Mouse (Mus musculus) heart, embryonic 12.5 days (tissue): Measurements from ENCODE around the gene Tdgf1. TPM values are rescaled to one million over a fixed set of nuclear protein-coding genes. Genes with fewer than 3 reads are reported as not detected.

Experiments
- ATAC-seq: fragments of 200-750 bp; cut with Nextera tagmentation; 2 replicates; pipeline ENCODE4 v1.8.0; 2017; ENCODE audit warnings: moderate TSS enrichment, moderate library complexity; ENCODE audit not compliant: insufficient number of reproducible peaks, low FRiP score
- H3K27ac ChIP-seq: fragments of 300-500 bp; sonication (generic); 2 replicates; pipeline ENCODE4 v1.5.1; 2016; ENCODE audit warnings: mild to moderate bottlenecking, moderate library complexity; ENCODE audit not compliant: poor library complexity, severe bottlenecking
- H3K27me3 ChIP-seq: fragments of 300-500 bp; sonication (generic); replicated peaks from 2 replicates; pipeline ENCODE4 v1.6.1; 2016; ENCODE audit warnings: mild to moderate bottlenecking, moderate library complexity
- H3K36me3 ChIP-seq: fragments of 300-500 bp; sonication (generic); 2 replicates; pipeline ENCODE4 v1.6.1; 2016; ENCODE audit warnings: mild to moderate bottlenecking, moderate library complexity
- H3K4me1 ChIP-seq: fragments of 300-500 bp; sonication (generic); replicated peaks from 2 replicates; pipeline ENCODE4 v1.6.1; 2016; ENCODE audit warnings: mild to moderate bottlenecking
- H3K4me2 ChIP-seq: fragments of 300-500 bp; sonication (generic); 2 replicates; pipeline ENCODE4 v1.6.1; 2016; ENCODE audit warnings: mild to moderate bottlenecking, moderate library complexity
- H3K4me3 ChIP-seq: fragments of 300-500 bp; sonication (generic); 2 replicates; pipeline ENCODE4 v1.5.1; 2016; ENCODE audit warnings: mild to moderate bottlenecking
- H3K9ac ChIP-seq: fragments of 300-500 bp; sonication (generic); 2 replicates; pipeline ENCODE4 v1.6.1; 2016; ENCODE audit warnings: mild to moderate bottlenecking, moderate library complexity
- H3K9me3 ChIP-seq: fragments of 300-500 bp; sonication (generic); replicated peaks from 2 replicates; pipeline ENCODE4 v1.6.1; 2016; ENCODE audit warnings: mild to moderate bottlenecking, moderate library complexity
- WGBS: fragments of 180-500 bp; shearing (Covaris S2); methylation state at CpG from one replicate; pipeline ENCODE4 v1.1.7; 2016; 5-methylcytosine and 5-hydroxymethylcytosine counted together
- polyA plus RNA-seq: library from polyadenylated mRNA; unstranded; fragments of >200 nt; fragmentation: Nextera tagmentation; extraction: Ambion mirVana; gene quantifications from 2 replicates; pipeline ENCODE4 v1.2.1, GENCODE M21; 2016

Tdgf1 gene
- polyA plus RNA-seq, 1 experiment from 2014 or later: not detected

DNA sequence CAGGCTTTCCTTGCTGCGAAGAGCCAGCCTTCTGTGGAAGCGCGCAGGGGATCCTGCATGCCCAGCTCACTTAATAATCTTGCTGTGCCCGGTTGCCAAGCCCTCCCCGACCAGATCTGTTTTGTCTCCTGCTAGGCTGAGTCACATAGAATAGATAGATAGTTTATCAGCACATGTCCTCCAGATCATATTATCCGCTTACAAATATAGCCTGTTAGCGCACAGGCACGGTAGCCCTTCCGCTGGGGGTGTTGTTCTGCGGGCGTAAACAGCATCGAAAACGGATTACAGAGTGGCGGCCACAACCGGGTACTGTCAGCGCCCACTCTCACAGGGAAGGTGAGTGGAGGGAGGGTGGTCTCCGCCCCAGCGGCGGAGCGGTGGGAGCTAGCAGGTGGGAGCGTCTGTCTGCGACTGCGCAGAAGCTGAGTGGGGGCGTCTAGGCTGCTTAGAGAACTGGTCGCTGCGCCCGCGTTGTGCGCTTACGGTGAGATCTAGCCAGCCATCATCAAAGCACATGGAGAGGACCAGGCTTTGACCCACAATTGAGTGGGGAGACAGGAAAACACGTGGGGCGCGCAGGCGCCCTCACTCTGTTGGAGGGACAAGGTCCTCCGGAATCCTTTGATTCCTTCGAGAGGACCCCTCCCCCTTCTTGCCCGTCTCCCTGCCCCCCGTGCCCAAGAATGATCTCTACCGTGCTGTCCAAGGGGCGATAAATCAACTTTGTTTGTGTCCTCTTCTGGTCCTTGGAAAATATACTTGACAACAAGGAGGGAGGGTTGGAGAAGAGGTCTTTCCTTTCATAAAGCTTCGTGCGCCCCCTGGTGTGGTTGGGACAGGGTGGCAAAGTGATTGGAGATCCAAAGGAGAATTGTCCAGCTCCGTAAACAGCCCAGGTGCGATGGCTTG lies 7.8 kb upstream of the Tdgf1 start:
- Histone ChIP-seq H3K4me3 (peak overlapping the region; percentile 61), H3K27me3 (no peaks in the 10 kb centered on the region; the same call in 1 of the 2 replicates), H3K36me3 (no peaks in the 10 kb centered on the region), H3K4me2 (peak overlapping the region; percentile 88), H3K4me1 (peaks cover 15% of the 10 kb centered on the region), H3K9me3 (no peaks in the 10 kb centered on the region), H3K27ac (peak overlapping the region; percentile 67), H3K9ac (peak overlapping the region; percentile 77)
- under 1% methylated on average over 44 of the region's 44 CpGs for WGBS
- peak; percentile 54; the same call in 1 of the 2 replicates for ATAC-seq

DNA sequence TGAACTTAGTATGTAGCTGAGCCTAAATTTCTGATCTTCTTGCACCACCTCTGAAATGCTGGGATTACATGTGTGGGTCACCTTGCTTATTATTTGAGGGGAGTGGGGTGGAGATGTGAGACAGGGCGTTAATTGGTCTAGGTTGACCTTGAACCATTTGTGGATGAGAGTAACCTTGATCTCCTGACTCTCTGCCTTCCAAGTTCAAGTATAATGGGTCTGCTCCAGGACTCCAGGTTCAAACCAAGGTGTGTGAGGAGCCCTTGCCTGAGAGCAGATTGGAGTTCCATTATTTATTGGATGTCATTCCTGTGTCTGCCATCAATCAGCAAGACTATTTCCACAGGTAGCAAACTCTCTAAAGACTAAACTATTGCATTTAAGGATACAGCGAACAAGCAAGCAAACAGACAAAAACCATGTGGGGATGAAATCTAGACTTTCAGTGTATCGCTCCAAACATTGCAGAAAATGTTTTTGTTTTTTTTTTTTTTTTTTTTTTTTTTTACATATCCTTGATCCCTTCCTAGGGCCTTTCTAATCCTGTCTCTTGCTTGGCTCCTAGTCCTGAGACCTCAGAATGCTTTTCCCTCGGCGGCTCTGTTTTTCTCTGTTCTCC lies 7.1 kb upstream of the Tdgf1 start:
- Histone ChIP-seq H3K9ac (no peak overlapping the region), H3K36me3 (no peaks in the 10 kb centered on the region), H3K27me3 (no peaks in the 10 kb centered on the region; the same call in 1 of the 2 replicates), H3K4me3 (peak overlapping the region; percentile 61), H3K4me1 (peaks cover 19% of the 10 kb centered on the region), H3K9me3 (no peaks in the 10 kb centered on the region), H3K4me2 (peak overlapping the region; percentile 88), H3K27ac (peak overlapping the region; percentile 67; the same call in 1 of the 2 replicates)
- WGBS: 33% methylated on average over 5 of the region's 5 CpGs
- no peak for ATAC-seq

DNA sequence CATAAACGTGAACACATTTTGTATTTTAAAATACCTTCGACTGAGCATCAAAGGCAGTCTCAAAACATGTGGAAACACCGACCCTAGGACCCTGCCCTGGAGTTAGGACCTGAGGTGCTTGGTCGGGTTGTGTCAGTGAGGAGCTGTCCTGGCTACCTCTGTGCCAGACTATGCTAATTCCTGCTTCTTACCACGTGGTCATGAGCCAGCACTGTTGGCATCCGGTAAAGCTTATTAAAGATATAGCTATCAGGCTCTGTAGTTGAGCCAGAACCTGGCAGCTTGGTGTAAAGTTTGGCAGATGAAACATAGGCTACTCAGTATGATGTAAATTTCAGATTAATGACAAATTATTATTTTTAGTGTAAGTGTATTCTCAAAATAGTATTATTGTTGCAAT lies 6.4 kb upstream of the Tdgf1 start:
- H3K4me1 ChIP-seq: peaks cover 23% of the 10 kb centered on the region
- H3K27ac ChIP-seq: no peak overlapping the region
- no peak overlapping the region for H3K4me2 ChIP-seq
- H3K27me3 ChIP-seq: peaks cover 1% of the 10 kb centered on the region; the same call in 1 of the 2 replicates
- H3K9me3 ChIP-seq: no peaks in the 10 kb centered on the region
- H3K9ac ChIP-seq: no peak overlapping the region
- 39% methylated on average over 6 of the region's 6 CpGs for WGBS
- H3K36me3 ChIP-seq: no peaks in the 10 kb centered on the region
- no peak for ATAC-seq
- no peak overlapping the region for H3K4me3 ChIP-seq

DNA sequence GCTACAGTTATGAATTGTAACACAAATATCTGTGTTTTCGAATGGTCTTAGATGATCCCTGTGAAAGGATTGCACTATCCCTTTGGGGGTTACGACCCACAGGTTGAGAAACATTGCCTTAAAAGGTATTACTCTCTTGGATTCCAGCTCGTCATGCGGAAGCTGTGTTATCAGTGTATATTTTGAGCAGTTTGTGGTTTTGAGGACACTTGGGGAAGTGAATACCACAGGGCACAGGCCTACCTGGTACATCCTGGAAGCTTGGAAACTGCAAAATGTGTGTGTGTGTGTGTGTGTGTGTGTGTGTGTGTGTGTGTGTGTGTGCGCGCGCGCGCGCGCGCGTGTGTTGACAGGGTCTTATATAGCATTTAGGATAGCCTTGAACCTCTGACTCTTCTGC lies 5.9 kb upstream of the Tdgf1 start:
- no peak overlapping the region for H3K4me2 ChIP-seq
- H3K36me3 ChIP-seq: no peaks in the 10 kb centered on the region
- H3K4me3 ChIP-seq: no peak overlapping the region
- no peaks in the 10 kb centered on the region for H3K9me3 ChIP-seq
- H3K27me3 ChIP-seq: peaks cover 5% of the 10 kb centered on the region; the same call in 1 of the 2 replicates
- 85% methylated on average over 13 of the region's 13 CpGs for WGBS
- H3K9ac ChIP-seq: no peak overlapping the region
- no peak overlapping the region for H3K27ac ChIP-seq
- no peak for ATAC-seq
- peaks cover 27% of the 10 kb centered on the region for H3K4me1 ChIP-seq

DNA sequence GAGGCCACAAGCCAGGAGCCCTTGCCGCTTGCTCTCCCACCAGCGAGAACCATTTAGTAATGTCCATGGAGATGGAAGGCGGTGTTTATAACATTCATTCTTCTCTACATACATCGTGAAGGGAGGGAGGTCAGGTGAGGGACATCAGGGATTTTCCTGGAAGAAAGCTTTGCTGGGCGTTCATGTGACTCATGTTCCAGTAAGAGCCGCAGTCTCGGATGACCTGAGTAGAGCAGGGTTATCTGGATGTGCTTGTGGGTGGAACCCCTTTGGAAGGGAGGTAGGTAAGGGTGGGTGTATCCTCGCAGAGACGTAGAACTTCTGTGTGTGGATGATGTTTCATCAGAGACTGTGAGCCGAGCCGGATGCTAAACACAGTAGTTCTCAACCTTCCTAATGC lies 5.4 kb upstream of the Tdgf1 start, which contains the start of gene Lrrc2:
Lrrc2 (plus strand) TSS at position 149 of the 400 bp plus-strand sequence.
- Histone ChIP-seq H3K4me3 (no peak within 1 kb of the TSS), H3K9me3 (no peaks in the 10 kb centered on the region), H3K9ac (no peak within 1 kb of the TSS), H3K36me3 (no peaks in the 10 kb centered on the region), H3K27ac (no peak within 1 kb of the TSS), H3K4me2 (no peak within 1 kb of the TSS), H3K27me3 (peaks cover 8% of the 10 kb centered on the region; the same call in 1 of the 2 replicates), H3K4me1 (peaks cover 32% of the 10 kb centered on the region)
- no peak for ATAC-seq
- WGBS: 58% methylated on average over 11 of the region's 11 CpGs

DNA sequence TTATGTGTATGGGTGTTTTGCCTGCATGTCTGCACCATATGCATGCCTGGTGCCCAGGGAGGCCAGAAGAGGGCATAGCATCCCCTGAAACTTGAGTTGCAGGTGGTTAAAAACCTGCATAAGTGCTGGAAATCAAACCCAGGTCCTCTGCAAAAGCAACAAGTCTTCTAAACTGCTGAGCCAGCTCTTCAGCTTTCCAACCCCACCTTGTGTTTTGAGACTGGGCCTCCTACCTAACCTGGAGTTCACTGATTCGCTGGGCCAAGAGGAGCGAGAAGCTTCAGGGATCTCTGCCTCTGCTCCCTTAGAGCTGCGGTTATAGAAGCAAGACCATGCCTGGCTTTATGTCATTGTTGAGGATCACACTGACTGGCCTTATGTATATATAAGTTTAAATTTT lies 4.2 kb upstream of the Tdgf1 start:
- peaks cover 33% of the 10 kb centered on the region for H3K4me1 ChIP-seq
- H3K4me2 ChIP-seq: no peak overlapping the region

DNA sequence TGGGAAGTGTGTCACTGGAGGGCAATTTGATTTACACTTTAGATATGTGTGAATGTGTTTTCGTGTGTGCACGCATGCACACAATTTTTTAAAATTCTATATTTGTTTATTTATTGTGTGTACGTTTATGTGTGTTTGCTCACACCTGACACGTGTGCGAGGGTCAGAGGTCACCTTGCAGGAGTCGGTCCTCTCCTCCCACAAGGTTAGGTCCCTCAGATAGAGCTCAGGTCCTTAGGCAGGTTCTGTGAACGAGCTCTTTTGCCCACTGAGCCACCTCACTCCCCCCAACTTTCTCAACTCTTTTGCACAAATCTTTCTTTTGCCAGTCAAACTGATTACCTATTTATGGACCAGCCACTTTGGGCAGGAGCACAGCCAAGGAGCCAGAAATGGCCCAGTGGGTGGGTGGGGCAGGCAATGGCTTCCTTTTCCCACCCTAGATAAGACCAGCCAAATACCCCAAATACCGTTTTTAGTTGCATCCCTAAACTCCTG lies 2.9 kb upstream of the Tdgf1 start:
- Histone ChIP-seq H3K4me2 (no peak overlapping the region), H3K36me3 (no peaks in the 10 kb centered on the region), H3K9ac (no peak overlapping the region), H3K9me3 (no peaks in the 10 kb centered on the region), H3K4me1 (peaks cover 33% of the 10 kb centered on the region), H3K27me3 (peaks cover 18% of the 10 kb centered on the region), H3K4me3 (no peak overlapping the region), H3K27ac (0 out of 2 replicates have a peak overlapping the region, but pooled peaks have one; percentile 6)
- ATAC-seq: no peak
- WGBS: 37% methylated on average over 8 of the region's 8 CpGs

More for the DNA sequence above, 4.2 kb upstream of the Tdgf1 start:
- no peak overlapping the region for H3K9ac ChIP-seq
- 94% methylated on average over 3 of the region's 3 CpGs for WGBS
- no peaks in the 10 kb centered on the region for H3K9me3 ChIP-seq
- H3K27me3 ChIP-seq: peaks cover 14% of the 10 kb centered on the region
- no peak overlapping the region for H3K4me3 ChIP-seq
- no peaks in the 10 kb centered on the region for H3K36me3 ChIP-seq
- ATAC-seq: no peak
- H3K27ac ChIP-seq: no peak overlapping the region

DNA sequence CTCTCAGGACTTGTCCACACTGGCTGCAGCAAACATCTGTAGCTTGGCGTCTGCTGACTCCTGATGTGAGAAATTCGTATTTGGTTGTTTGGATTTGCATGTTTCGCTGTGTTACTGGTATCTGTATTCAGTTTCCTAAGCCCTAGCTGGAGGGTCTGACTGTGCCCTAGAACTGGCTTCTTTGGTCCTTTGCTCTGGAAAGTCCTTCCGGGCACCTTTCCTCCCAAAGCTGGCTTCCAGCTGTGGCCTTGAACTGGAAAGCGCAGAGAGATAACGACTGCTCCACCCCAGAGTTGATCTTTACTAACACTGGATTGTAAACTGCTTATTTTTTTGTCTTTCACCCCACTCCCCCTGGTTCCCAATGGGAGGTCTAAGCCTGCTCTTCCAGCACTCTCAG lies 1.9 kb upstream of the Tdgf1 start:
- Histone ChIP-seq H3K4me2 (no peak overlapping the region), H3K9me3 (no peaks in the 10 kb centered on the region), H3K36me3 (no peaks in the 10 kb centered on the region), H3K27me3 (peaks cover 18% of the 10 kb centered on the region), H3K4me3 (no peak overlapping the region), H3K9ac (no peak overlapping the region), H3K27ac (no peak overlapping the region), H3K4me1 (peaks cover 33% of the 10 kb centered on the region)
- no peak for ATAC-seq
- 54% methylated on average over 6 of the region's 6 CpGs for WGBS

DNA sequence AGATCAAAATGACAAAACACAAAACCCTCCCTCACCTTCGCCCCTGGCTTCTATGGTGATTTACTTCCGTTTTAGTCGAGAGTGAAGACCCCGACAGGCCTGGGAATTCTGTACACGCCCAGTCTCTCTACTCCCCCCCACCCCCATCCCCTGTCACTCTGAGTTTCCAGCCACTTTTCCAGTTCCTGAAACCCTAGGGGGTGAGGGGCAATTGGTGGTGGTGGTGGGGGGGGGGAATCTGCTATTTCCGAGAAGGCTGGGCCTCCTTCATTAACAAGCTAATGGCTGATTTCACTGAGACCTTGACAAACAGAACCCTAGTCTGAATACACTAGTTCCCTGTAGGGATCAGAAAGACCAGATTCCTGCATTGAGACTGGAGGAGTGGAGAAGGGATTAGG lies 1.3 kb upstream of the Tdgf1 start:
- Histone ChIP-seq H3K4me1 (peaks cover 32% of the 10 kb centered on the region), H3K27me3 (peaks cover 18% of the 10 kb centered on the region), H3K36me3 (no peaks in the 10 kb centered on the region), H3K4me3 (no peak overlapping the region), H3K27ac (no peak overlapping the region), H3K9me3 (no peaks in the 10 kb centered on the region), H3K4me2 (no peak overlapping the region), H3K9ac (no peak overlapping the region)
- ATAC-seq: no peak
- 19% methylated on average over 6 of the region's 6 CpGs for WGBS

DNA sequence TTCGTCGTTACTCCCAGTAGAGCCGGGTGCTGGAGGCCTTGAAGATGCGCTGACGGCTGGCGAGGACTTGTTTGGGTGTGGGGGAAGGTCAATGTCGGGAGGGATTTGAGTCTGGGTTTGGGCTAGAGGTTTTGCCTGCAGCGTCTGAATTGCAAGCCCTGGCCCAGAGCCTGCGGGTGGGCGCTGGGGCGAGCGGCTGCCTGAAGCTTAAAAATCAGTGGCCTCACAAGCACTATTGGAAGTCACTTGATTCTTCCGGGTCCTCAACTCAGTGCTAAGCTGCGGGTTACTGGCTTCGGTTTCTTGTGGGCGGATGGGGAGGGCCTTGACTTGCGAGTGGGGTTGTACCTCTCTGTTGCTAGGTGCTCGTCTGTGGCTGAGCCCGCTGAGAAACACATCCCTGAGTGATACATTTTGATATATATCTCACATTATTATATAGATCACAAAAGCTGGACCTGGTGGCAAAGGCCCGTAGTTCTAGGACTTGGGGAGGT lies 638 bp upstream of the Tdgf1 start:
- WGBS: 14% methylated on average over 20 of the region's 20 CpGs
- peak overlapping the region; percentile 38 for H3K4me2 ChIP-seq

DNA sequence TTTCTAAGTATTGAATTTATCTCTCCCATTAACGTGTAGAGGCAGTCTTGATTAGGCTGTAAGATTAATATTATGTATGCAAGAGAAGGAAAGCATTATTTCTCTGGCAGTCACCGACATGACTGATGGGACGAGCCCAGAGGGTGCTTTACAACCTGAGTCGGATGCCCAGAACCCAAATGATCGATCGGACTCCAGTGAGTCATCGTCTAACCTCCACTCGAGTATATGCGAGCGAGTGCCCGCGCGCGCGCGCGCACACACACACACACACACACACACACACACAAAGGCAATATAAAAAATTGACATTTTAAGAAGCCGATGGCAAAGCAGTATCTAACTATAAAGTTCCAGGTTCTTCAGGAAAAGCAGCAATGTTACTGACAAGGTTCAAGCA lies 615 bp downstream of the Tdgf1 start:
- no peak for ATAC-seq
- Histone ChIP-seq H3K27me3 (peaks cover 18% of the 10 kb centered on the region), H3K9me3 (no peaks in the 10 kb centered on the region), H3K36me3 (no peaks in the 10 kb centered on the region), H3K27ac (no peak overlapping the region), H3K9ac (no peak overlapping the region), H3K4me3 (no peak overlapping the region), H3K4me2 (no peak overlapping the region), H3K4me1 (peaks cover 27% of the 10 kb centered on the region)
- 16% methylated on average over 18 of the region's 18 CpGs for WGBS

More for the DNA sequence above, 638 bp upstream of the Tdgf1 start:
- no peak overlapping the region for H3K9ac ChIP-seq
- H3K4me1 ChIP-seq: peaks cover 29% of the 10 kb centered on the region
- no peak for ATAC-seq
- H3K27me3 ChIP-seq: peaks cover 18% of the 10 kb centered on the region
- no peaks in the 10 kb centered on the region for H3K36me3 ChIP-seq
- no peaks in the 10 kb centered on the region for H3K9me3 ChIP-seq
- H3K27ac ChIP-seq: no peak overlapping the region
- no peak overlapping the region for H3K4me3 ChIP-seq
